Mouse (Mus musculus) liver, embryonic 11.5 days (tissue): ENCODE data around the gene Rpl3. TPM values are rescaled to one million over a fixed set of nuclear protein-coding genes. Genes with fewer than 3 reads are reported as not detected.

ENCODE experiments used
- ATAC-seq: fragments of 200-750 bp; cut with Nextera tagmentation; replicated peaks from 2 replicates; pipeline ENCODE4 v1.8.0; 2017; ENCODE audit warnings: moderate number of reproducible peaks, mild to moderate bottlenecking, moderate TSS enrichment, moderate library complexity; ENCODE audit not compliant: low FRiP score
- DNase-seq: peaks from one replicate; pipeline ENCODE4 v3.0.0-alpha.2; 2017; ENCODE audit warnings: low spot score
- H3K27ac ChIP-seq: fragments of 300-500 bp; sonication (generic); 2 replicates; pipeline ENCODE4 v1.5.1; 2014; ENCODE audit warnings: mild to moderate bottlenecking, low read depth, low read length, control low read depth
- H3K27me3 ChIP-seq: fragments of 300-500 bp; sonication (generic); replicated peaks from 2 replicates; pipeline ENCODE4 v1.6.1; 2014; ENCODE audit warnings: low read length, mixed read lengths; ENCODE audit not compliant: control insufficient read depth, insufficient read depth
- H3K36me3 ChIP-seq: fragments of 300-500 bp; sonication (generic); 2 replicates; pipeline ENCODE4 v1.6.1; 2014; ENCODE audit warnings: mild to moderate bottlenecking, low read length, moderate library complexity, mixed read lengths; ENCODE audit not compliant: control insufficient read depth, insufficient read depth
- H3K4me1 ChIP-seq: fragments of 300-500 bp; sonication (generic); replicated peaks from 2 replicates; pipeline ENCODE4 v1.6.1; 2014; ENCODE audit warnings: low read length, mixed read lengths; ENCODE audit not compliant: control insufficient read depth, insufficient read depth
- H3K4me2 ChIP-seq: fragments of 300-500 bp; sonication (generic); 2 replicates; pipeline ENCODE4 v1.6.1; 2014; ENCODE audit warnings: mild to moderate bottlenecking, control low read depth, moderate library complexity
- H3K4me3 ChIP-seq: fragments of 300-500 bp; sonication (generic); 2 replicates; pipeline ENCODE4 v1.5.1; 2014; ENCODE audit warnings: low read depth, low read length, control low read depth
- H3K9ac ChIP-seq: fragments of 300-500 bp; sonication (generic); 2 replicates; pipeline ENCODE4 v1.6.1; 2014; ENCODE audit warnings: low read depth, low read length, control low read depth
- H3K9me3 ChIP-seq: fragments of 300-500 bp; sonication (generic); 2 replicates; pipeline ENCODE4 v1.6.1; 2016; ENCODE audit warnings: low read length, inconsistent platforms, mixed read lengths; ENCODE audit not compliant: control insufficient read depth
- WGBS: fragments of 180-500 bp; shearing (Covaris S2); extraction: QIAGEN DNeasy Blood & Tissue Kit; methylation state at CpG from one replicate; pipeline ENCODE4 v1.1.7; 2014; 5-methylcytosine and 5-hydroxymethylcytosine counted together
- microRNA-seq: library from miRNA; unstranded; fragments of <30 nt; microRNA quantifications from one replicate; pipeline ENCODE4, GENCODE M21; 2017; ENCODE audit warnings: borderline number of aligned reads
- polyA plus RNA-seq: library from polyadenylated mRNA; unstranded; fragments of >200 nt; fragmentation: Nextera tagmentation; extraction: Ambion mirVana; gene quantifications from 2 replicates; pipeline ENCODE4 v1.2.1, GENCODE M21; 2014

The Rpl3 gene
- polyA plus RNA-seq, 1 experiment from 2014 or later: 1,469 TPM

DNA sequence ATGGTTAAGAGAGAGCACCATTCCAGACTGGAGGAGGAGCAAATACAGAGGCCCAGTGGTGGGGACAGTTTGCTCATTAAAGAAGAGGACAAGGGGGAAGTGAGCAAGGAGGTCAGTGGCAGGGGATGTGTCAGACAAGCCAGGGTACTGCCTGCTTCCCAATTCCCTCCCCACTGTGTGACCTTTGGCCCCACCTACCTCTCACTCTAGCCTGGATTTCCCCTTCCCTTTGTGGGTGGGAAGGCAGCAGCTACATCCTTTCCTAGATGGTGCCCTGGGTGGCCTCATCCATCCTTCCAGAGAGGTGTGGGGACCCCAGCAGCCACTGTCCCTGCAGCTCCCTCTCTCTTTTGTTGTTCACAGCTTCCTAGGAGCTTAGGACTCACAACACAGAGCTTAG, 56.8 kb downstream of the Rpl3 start:
- H3K27ac ChIP-seq: no peak overlapping the region
- no peaks in the 10 kb centered on the region; the same call in 1 of the 2 replicates for H3K9me3 ChIP-seq
- no peaks in the 10 kb centered on the region for H3K36me3 ChIP-seq
- no peak overlapping the region for H3K4me2 ChIP-seq
- no peaks in the 10 kb centered on the region; the same call in 1 of the 2 replicates for H3K4me1 ChIP-seq
- ATAC-seq (no peak), DNase-seq (no peak)
- no peak overlapping the region for H3K4me3 ChIP-seq
- no peaks in the 10 kb centered on the region for H3K27me3 ChIP-seq
- no peak overlapping the region for H3K9ac ChIP-seq

DNA sequence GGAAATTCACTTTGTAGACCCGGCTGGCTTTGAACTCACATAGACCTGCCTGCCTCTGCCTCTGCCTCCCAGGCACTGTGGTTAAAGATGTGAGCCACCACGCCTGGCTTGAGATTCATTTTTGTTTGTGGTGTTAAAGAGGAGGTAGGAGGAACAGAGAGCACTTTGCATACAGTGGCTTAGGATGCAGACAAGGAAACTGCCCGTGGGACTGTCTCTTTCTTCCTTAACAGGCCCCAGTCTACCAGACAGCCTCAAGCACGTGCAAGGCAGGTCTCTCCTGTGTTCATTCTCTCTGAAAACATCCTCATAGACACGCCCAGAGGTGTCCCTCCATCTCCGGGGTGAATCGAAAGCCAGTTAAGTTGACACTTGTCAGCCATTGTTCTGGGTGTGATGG, 57.3 kb downstream of the Rpl3 start:
- WGBS: 71% methylated on average over 7 of the region's 7 CpGs
- ATAC-seq (no peak), DNase-seq (no peak)
- Histone ChIP-seq H3K4me1 (no peaks in the 10 kb centered on the region; the same call in 1 of the 2 replicates), H3K36me3 (no peaks in the 10 kb centered on the region), H3K9ac (no peak overlapping the region), H3K4me2 (no peak overlapping the region), H3K4me3 (no peak overlapping the region), H3K27me3 (no peaks in the 10 kb centered on the region), H3K27ac (no peak overlapping the region), H3K9me3 (no peaks in the 10 kb centered on the region; the same call in 1 of the 2 replicates)

GRCm38 (mm10) chr15:80031133-80031532, 60.5 kb downstream of the Rpl3 start:
- H3K4me3 ChIP-seq: no peak overlapping the region
- H3K27ac ChIP-seq: no peak overlapping the region
- no peaks in the 10 kb centered on the region for H3K36me3 ChIP-seq
- no peaks in the 10 kb centered on the region for H3K27me3 ChIP-seq
- DNase-seq: no peak
- no peak overlapping the region for H3K4me2 ChIP-seq
- H3K9me3 ChIP-seq: no peaks in the 10 kb centered on the region; the same call in 1 of the 2 replicates
- 85% methylated on average over 4 of the region's 4 CpGs for WGBS
- H3K4me1 ChIP-seq: no peaks in the 10 kb centered on the region; the same call in 1 of the 2 replicates
- ATAC-seq: no peak
- H3K9ac ChIP-seq: no peak overlapping the region

DNA sequence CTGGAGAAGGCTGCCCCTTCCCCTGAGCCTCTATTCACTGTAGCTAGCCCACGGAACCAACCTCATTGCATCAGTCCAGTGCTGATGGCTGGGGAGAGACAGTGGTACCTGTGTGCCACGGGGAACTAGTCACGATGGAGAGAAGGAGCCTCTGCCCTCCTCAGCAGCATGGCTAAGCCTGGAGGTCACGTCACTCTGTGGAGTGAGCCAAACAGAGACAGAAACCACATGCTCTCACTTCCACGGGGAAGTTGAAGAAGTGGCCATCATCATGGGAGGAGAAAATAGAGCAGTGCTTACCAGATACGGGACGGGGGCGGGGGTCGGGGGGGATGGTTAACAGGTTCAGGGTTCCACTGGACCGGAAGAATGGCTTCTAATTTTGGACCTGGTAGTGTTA, 61.3 kb downstream of the Rpl3 start:
- no peak overlapping the region for H3K4me2 ChIP-seq
- H3K9me3 ChIP-seq: no peaks in the 10 kb centered on the region; the same call in 1 of the 2 replicates
- no peak for ATAC-seq
- 69% methylated on average over 10 of the region's 10 CpGs for WGBS
- peaks cover 2% of the 10 kb centered on the region; the same call in 1 of the 2 replicates for H3K4me1 ChIP-seq
- DNase-seq: no peak
- no peaks in the 10 kb centered on the region for H3K27me3 ChIP-seq
- H3K9ac ChIP-seq: no peak overlapping the region
- H3K36me3 ChIP-seq: no peaks in the 10 kb centered on the region
- H3K4me3 ChIP-seq: no peak overlapping the region
- H3K27ac ChIP-seq: no peak overlapping the region

GRCm38 (mm10) chr15:80028862-80029261, 62.8 kb downstream of the Rpl3 start:
- H3K36me3 ChIP-seq: no peaks in the 10 kb centered on the region
- no peaks in the 10 kb centered on the region for H3K27me3 ChIP-seq
- H3K9me3 ChIP-seq: no peaks in the 10 kb centered on the region; the same call in 1 of the 2 replicates
- ATAC-seq (no peak), DNase-seq (no peak)
- no peak overlapping the region for H3K27ac ChIP-seq
- no peak overlapping the region for H3K4me3 ChIP-seq
- H3K4me2 ChIP-seq: no peak overlapping the region
- peaks cover 9% of the 10 kb centered on the region; the same call in 1 of the 2 replicates for H3K4me1 ChIP-seq
- H3K9ac ChIP-seq: no peak overlapping the region
- WGBS: 49% methylated on average over 5 of the region's 5 CpGs

Small RNAs within 50 kb of the gene (microRNA-seq; reads per million reads assigned to microRNA genes)
- gene Snord43: 177 reads per million, percentile 54 among the genes with 10 or more reads in this experiment

Other genes with a start within 250 kb of the Rpl3 start
- gene Apobec3, start 200.2 kb downstream of the Rpl3 start, polyA plus RNA-seq: 72.8 and 76.7 TPM in 2 replicates
- gene Cbx7, start 120.7 kb downstream of the Rpl3 start, polyA plus RNA-seq: 2.5 TPM in 2 replicates
- 2.4 and 2.7 TPM in 2 replicates for gene Pdgfb, start 76.9 kb downstream of the Rpl3 start, polyA plus RNA-seq
- 32.2 and 38.6 TPM in 2 replicates for gene Syngr1, start 534 bp downstream of the Rpl3 start, polyA plus RNA-seq
- gene Tab1, start 41.3 kb upstream of the Rpl3 start, polyA plus RNA-seq: 25.9 and 28.7 TPM in 2 replicates
- gene Mgat3, start 81.9 kb upstream of the Rpl3 start, polyA plus RNA-seq: 2.5 and 2.7 TPM in 2 replicates
- gene Mief1, start 142.2 kb upstream of the Rpl3 start, polyA plus RNA-seq: 35.8 and 44.9 TPM in 2 replicates
- not detected in 2 replicates for gene AC140267.1, start 144.0 kb upstream of the Rpl3 start, polyA plus RNA-seq
- 186 and 188 TPM in 2 replicates for gene Atf4, start 163.3 kb upstream of the Rpl3 start, polyA plus RNA-seq
- gene Rps19bp1, start 172.4 kb upstream of the Rpl3 start, polyA plus RNA-seq: 75.4 and 80.8 TPM in 2 replicates
- gene Cacna1i, start 195.4 kb upstream of the Rpl3 start, polyA plus RNA-seq: 0.01 and 0.14 TPM in 2 replicates